Mouse (Mus musculus) liver, adult 2 months (tissue): Measurements from ENCODE around the gene C8g.

Experiments
- CTCF ChIP-seq: fragments of 200-500 bp; IDR thresholded peaks from 2 replicates; pipeline ENCODE4 v1.5.1; 2011; ENCODE audit warnings: low read depth, low read length, control low read depth
- POLR2A ChIP-seq: fragments of 200-500 bp; IDR thresholded peaks from 2 replicates; pipeline ENCODE4 v1.6.1; 2011; ENCODE audit warnings: low read length, control low read depth; ENCODE audit not compliant: insufficient read depth; ENCODE audit errors: extremely low read depth

DNA sequence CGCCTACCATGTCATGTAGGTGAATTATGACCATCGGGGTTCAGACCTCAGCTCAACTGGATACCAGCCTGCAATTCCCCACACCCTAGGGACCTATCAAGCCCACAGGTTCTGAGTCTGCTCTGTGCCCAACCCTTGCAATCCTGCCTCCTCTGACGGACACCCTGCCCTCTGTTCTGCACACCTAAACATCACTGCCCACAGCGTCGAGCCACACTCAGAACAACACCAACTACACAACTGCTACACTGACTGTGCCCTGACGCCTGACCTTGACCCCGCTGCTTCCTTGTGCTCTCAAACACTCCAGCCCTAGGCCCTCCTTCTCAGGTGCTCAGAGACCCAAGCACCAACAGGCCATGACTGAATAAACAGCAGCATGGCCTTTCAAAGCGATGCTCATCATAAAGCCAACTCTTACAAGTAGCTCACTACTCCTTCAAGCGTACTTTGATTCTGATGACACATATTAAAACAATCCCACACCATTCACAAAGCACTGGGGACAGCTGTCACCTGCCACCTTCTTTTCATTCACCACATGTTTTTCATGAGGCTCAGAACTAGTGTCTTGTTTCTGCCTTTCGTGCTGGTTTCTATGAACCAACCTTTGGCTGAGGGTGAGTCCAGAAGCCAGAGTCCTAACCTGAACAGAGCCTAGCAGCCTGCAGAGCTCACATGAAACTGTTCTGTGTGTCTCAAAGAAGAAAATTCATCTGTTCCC, 40.3 kb upstream of the C8g start:
- TF ChIP-seq CTCF (no peak), POLR2A (no peak)
